Mouse (Mus musculus) erythroblast, embryonic 14.5 days (primary cell): ENCODE data around the gene Rae1.

Source experiments
- GATA1 ChIP-seq: IDR thresholded peaks from 2 replicates; pipeline ENCODE4 v1.6.1; 2012; ENCODE audit warnings: low read length, inconsistent platforms, mixed read lengths
- TAL1 ChIP-seq: IDR thresholded peaks from 3 replicates; pipeline ENCODE4 v1.6.1; 2012; ENCODE audit warnings: low read length, inconsistent platforms, mixed read lengths

DNA sequence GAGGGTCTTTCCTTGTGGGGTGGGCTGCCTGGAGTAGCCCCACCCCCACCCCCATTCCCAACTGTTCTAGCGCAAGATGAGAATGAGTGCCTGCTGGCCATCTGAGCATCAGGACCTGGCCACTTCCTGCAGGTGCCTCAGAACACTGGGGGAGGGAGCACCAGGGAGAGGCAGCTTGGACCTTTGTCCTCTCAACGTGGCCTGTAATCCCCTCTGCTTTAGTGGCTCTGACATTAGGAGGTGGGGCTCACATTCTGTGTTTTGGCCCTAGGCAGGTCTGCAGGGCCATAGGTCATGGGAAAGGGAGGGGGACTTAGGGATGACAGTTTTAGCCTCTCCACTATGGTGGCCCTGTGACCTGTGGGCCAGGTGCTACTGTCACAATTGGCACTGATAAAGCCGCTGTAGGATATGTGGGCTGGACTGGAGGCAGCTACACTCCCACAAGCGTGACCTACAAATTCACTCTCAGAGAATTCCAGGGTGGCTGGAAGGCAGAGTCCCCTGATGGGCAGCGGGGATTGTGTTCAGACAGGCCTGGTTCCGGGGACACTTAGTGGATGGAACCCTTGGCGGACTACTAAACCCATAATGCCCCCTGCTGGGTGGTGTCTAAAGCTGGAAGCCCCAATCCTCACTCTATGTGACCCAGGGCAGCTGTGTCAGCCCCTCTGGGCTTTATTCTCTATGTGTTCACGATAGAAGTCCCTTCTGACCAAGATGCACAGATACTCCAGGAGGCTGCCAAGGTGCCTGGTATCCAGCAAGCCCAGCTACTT lies 50.9 kb downstream of the Rae1 start:
- TF ChIP-seq GATA1, result no peak
- TF ChIP-seq TAL1, result no peak
